Mouse (Mus musculus) small intestine, adult 2 months (tissue): ENCODE data around the gene Msh4. TPM values are rescaled to one million over a fixed set of nuclear protein-coding genes. Genes with fewer than 3 reads are reported as not detected.

Experiments
- H3K27ac ChIP-seq: fragments of 200-500 bp; 2 replicates; pipeline ENCODE4 v1.5.1; 2012; ENCODE audit warnings: low read depth, low read length, control low read depth, inconsistent platforms; ENCODE audit not compliant: insufficient read depth
- H3K27me3 ChIP-seq: fragments of 200-500 bp; 2 replicates; pipeline ENCODE4 v1.6.1; 2012; ENCODE audit warnings: mild to moderate bottlenecking, moderate library complexity, low read length, inconsistent platforms; ENCODE audit not compliant: control insufficient read depth, insufficient read depth
- H3K36me3 ChIP-seq: fragments of 200-500 bp; 2 replicates; pipeline ENCODE4 v1.6.1; 2012; ENCODE audit warnings: mild to moderate bottlenecking, low read length, control low read depth, inconsistent platforms; ENCODE audit not compliant: control insufficient read depth, insufficient read depth
- H3K4me1 ChIP-seq: fragments of 200-500 bp; 2 replicates; pipeline ENCODE4 v1.6.1; 2012; ENCODE audit warnings: low read length, inconsistent platforms, mixed read lengths; ENCODE audit not compliant: control insufficient read depth, insufficient read depth, insufficient read length
- H3K4me3 ChIP-seq: fragments of 200-500 bp; 2 replicates; pipeline ENCODE4 v1.5.1; 2012; ENCODE audit warnings: low read depth, mild to moderate bottlenecking, control low read depth, inconsistent platforms, low read length, moderate library complexity
- CTCF ChIP-seq: fragments of 200-500 bp; IDR thresholded peaks from 2 replicates; pipeline ENCODE4 v1.5.1; 2012; ENCODE audit warnings: low read depth, mild to moderate bottlenecking, control low read depth, inconsistent platforms, low read length, moderate library complexity, mixed read lengths; ENCODE audit not compliant: insufficient replicate concordance, insufficient read length; ENCODE audit errors: extremely low read depth
- POLR2A ChIP-seq: fragments of 200-500 bp; IDR thresholded peaks from 2 replicates; pipeline ENCODE4 v1.6.1; 2012; ENCODE audit warnings: low read depth, mild to moderate bottlenecking, control low read depth, inconsistent platforms, low read length, moderate library complexity
- WGBS: fragments of 180-500 bp; shearing (Covaris S2); methylation state at CpG from one replicate; pipeline ENCODE4 v1.1.7; 2018; 5-methylcytosine and 5-hydroxymethylcytosine counted together
- polyA plus RNA-seq: library from polyadenylated mRNA; depleted of rRNA; stranded (reverse); fragments of >200 nt; gene quantifications from 2 replicates; pipeline ENCODE4 v1.2.3, GENCODE M21; 2012

Gene Msh4
- polyA plus RNA-seq, 1 experiment = 0.03 TPM

GRCm38 (mm10) chr3:153910489-153910888 lies 4.6 kb upstream of the Msh4 start:
- H3K36me3 ChIP-seq = peaks cover 54% of the 10 kb centered on the region
- 25% methylated on average over 7 of the region's 7 CpGs for WGBS
- no peaks in the 10 kb centered on the region for H3K27me3 ChIP-seq
- peak overlapping the region; percentile 43 for H3K27ac ChIP-seq
- H3K4me1 ChIP-seq = peaks cover 15% of the 10 kb centered on the region; the same call in 1 of the 2 replicates
- peak overlapping the region; percentile 15 for H3K4me3 ChIP-seq
- TF ChIP-seq CTCF (no peak), POLR2A (no peak)

- H3K27me3 ChIP-seq = no peaks in the 10 kb centered on the region
- H3K4me1 ChIP-seq = peaks cover 15% of the 10 kb centered on the region; the same call in 1 of the 2 replicates
- TF ChIP-seq POLR2A (no peak), CTCF (no peak)
- no peak overlapping the region for H3K27ac ChIP-seq
- H3K4me3 ChIP-seq = no peak overlapping the region
- 56% methylated on average over 5 of the region's 5 CpGs for WGBS
- H3K36me3 ChIP-seq = peaks cover 68% of the 10 kb centered on the region
These were observed 3.0 kb upstream of the Msh4 start for GRCm38 (mm10) chr3:153908919-153909318.

DNA sequence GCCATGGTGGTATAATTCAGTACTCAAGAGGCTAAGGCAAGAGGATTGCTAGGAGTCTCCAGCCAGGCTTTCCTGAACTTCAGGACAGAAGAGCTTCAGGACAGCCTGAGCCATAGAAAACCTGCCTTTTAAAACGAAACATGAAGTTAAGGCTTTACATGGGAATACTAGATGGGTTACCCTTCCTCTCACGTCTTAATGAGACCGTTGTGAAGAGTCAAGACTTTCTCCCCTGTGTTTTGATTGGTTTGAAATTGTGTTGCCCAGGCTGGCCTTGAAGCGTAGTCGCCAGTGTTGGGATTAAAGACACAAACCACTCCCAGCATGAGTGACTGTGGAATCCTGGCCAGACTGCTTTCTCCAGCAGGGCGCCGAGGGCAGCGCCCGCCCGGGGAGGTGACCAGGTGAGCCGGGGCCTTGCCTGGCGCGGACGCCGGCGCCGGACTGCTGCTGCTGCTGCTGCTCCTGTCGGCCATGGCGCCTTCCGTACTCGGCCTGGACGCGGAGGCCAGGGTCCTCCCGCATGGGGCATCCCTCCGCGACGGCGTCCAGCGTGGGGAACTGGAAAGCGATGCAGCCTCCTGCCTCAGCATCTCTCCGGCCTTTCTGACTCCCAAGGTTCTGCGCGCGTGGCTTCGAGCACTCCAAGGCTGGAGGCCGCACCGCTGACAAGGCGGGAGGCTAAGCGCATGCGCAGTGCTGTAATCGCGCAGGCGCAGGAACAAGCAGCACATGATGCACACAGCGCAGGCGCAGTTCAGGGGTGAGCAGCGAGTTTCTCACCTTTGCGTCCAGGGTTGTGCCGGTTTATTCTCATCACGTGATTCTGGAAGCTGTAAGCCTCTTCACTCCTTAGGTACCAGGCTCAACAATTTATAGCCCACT lies 445 bp downstream of the Msh4 start:
- no peaks in the 10 kb centered on the region for H3K27me3 ChIP-seq
- H3K27ac ChIP-seq = no peak overlapping the region
- TF ChIP-seq CTCF = no peak
- TF ChIP-seq POLR2A = no peak
- peaks cover 7% of the 10 kb centered on the region; the same call in 1 of the 2 replicates for H3K4me1 ChIP-seq
- H3K36me3 ChIP-seq = peaks cover 60% of the 10 kb centered on the region
- no peak overlapping the region for H3K4me3 ChIP-seq
- 91% methylated on average over 49 of the region's 49 CpGs for WGBS

GRCm38 (mm10) chr3:153904586-153904985 lies 1.4 kb downstream of the Msh4 start:
- WGBS = 51% methylated on average over 6 of the region's 6 CpGs
- H3K36me3 ChIP-seq = peaks cover 52% of the 10 kb centered on the region
- H3K27me3 ChIP-seq = no peaks in the 10 kb centered on the region
- no peak overlapping the region for H3K27ac ChIP-seq
- H3K4me3 ChIP-seq = no peak overlapping the region
- TF ChIP-seq CTCF (peak; percentile 53; the same call in 1 of the 2 replicates), POLR2A (no peak)
- peaks cover 2% of the 10 kb centered on the region; the same call in 1 of the 2 replicates for H3K4me1 ChIP-seq

DNA sequence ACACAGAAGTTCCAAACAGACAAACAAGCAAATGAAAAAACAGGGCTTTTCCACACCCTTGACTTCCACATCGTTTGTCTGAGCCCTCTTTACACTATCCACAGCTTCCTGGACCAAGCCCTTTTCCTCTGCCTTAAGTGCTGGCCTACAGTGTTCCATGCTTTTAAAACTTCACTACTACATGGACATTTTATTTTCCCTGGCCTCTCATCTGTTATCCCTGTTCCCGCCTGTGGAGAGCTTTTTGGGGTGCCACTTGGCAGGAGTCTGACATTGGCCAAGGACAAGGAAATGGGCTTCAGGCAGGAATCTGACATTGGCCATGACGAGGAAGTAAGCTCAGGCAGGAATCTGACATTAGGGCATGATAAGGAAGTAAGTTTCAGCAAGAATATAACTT lies 3.3 kb downstream of the Msh4 start:
- Histone ChIP-seq H3K4me3 (no peak overlapping the region), H3K36me3 (peaks cover 35% of the 10 kb centered on the region), H3K27ac (no peak overlapping the region), H3K27me3 (no peaks in the 10 kb centered on the region), H3K4me1 (no peaks in the 10 kb centered on the region; the same call in 1 of the 2 replicates)
- TF ChIP-seq POLR2A = no peak
- TF ChIP-seq CTCF = no peak
- WGBS = 24% methylated on average over 3 of the region's 3 CpGs

GRCm38 (mm10) chr3:153901904-153902303 lies 4.0 kb downstream of the Msh4 start:
- WGBS = 39% methylated on average over 1 of the region's 1 CpGs
- no peak overlapping the region for H3K27ac ChIP-seq
- no peaks in the 10 kb centered on the region for H3K27me3 ChIP-seq
- H3K4me1 ChIP-seq = no peaks in the 10 kb centered on the region; the same call in 1 of the 2 replicates
- H3K4me3 ChIP-seq = no peak overlapping the region
- TF ChIP-seq POLR2A = no peak
- no peak for TF ChIP-seq CTCF
- H3K36me3 ChIP-seq = peaks cover 31% of the 10 kb centered on the region

DNA sequence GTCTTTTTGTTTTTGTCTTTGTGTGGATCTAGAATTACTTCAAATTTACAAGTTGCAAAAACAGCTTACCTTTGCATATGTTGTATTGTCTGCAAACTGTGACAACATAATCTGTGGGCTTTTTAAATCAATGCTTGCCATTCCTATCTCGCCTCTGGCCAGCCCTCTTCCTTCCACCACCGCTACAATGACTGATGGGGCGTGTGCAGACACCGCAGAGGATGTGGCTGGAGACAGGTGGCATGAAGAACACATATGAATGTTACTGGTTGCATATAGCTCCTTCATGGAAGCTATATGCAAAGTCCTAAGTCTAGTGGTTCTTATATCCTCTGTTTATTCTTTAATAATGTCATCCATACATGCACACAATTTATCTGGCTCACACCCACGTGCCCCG lies 8.7 kb downstream of the Msh4 start:
- H3K36me3 ChIP-seq = no peaks in the 10 kb centered on the region
- no peak overlapping the region for H3K4me3 ChIP-seq
- H3K27ac ChIP-seq = no peak overlapping the region
- H3K27me3 ChIP-seq = no peaks in the 10 kb centered on the region
- 31% methylated on average over 6 of the region's 6 CpGs for WGBS
- no peak for TF ChIP-seq POLR2A
- no peak for TF ChIP-seq CTCF
- no peaks in the 10 kb centered on the region; the same call in 1 of the 2 replicates for H3K4me1 ChIP-seq
